In the genomic region with DNA sequence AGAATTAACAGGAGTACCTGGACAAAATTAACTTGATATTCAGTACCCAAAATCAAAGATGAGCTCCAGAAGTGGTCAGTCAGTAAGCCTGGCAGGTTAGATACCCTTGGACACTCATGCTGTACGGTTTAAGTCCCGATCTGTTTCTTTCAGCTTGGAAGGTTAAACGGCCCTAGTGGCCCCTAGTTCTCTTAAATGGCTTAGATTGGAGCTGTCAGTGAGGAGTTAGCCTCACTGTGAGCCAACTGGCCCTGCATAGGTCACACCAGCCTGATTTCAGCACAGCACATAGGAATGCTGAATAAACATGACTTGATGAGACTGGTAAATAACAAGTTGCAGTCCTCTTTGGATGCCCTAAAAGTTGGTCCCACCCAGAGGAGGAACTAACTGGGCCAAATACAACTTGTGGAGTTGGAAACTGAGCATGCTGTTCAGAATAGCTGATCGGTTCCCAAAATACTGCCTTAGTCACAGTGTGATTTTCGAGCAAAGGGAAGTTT, we compare ENCODE assay signal across 8 mouse cellular contexts. TPM values are rescaled to one million over a fixed set of nuclear protein-coding genes. Genes with fewer than 3 reads are reported as not detected.
DNase-seq lines count a peak whose midpoint lies in the region; ATAC-seq lines count a peak whose summit lies in the region.

No protein-coding gene starts in this region.

- H3K9ac ChIP-seq in forebrain, embryonic 12.5 days: peak overlapping the region; percentile 99
- peak overlapping the region; percentile 95 for H3K9ac ChIP-seq in kidney, embryonic 16.5 days (replicated peaks; ENCODE audit: low read length)
- peak overlapping the region; percentile 94 for H3K9ac ChIP-seq in midbrain, embryonic 15.5 days

- H3K4me2 ChIP-seq in forebrain, embryonic 12.5 days: peak overlapping the region; percentile 93
- H3K4me2 ChIP-seq in kidney, embryonic 16.5 days (replicated peaks; ENCODE audit: low read depth, low read length): peak overlapping the region; percentile 82
- H3K4me2 ChIP-seq in midbrain, embryonic 15.5 days: peak overlapping the region; percentile 89

- peak overlapping the region; percentile 99 for H3K4me3 ChIP-seq in forebrain, embryonic 12.5 days (replicated peaks)
- H3K4me3 ChIP-seq in kidney, embryonic 16.5 days (ENCODE audit: low read length): peak overlapping the region; percentile 95
- H3K4me3 ChIP-seq in midbrain, embryonic 15.5 days: peak overlapping the region; percentile 72

- no peaks in the 10 kb centered on the region for H3K27me3 ChIP-seq in forebrain, embryonic 12.5 days
- H3K27me3 ChIP-seq in kidney, embryonic 16.5 days (ENCODE audit: insufficient read depth, low read length): no peaks in the 10 kb centered on the region
- H3K27me3 ChIP-seq in midbrain, embryonic 15.5 days (replicated peaks): no peaks in the 10 kb centered on the region

- ATAC-seq in forebrain, embryonic 12.5 days (ENCODE audit: low FRiP score): no peak
- ATAC-seq in kidney, embryonic 16.5 days (ENCODE audit: low FRiP score, low TSS enrichment): no peak
- no peak for ATAC-seq in midbrain, embryonic 15.5 days (replicated peaks)
- ATAC-seq in cerebellum, adult (ENCODE audit: insufficient number of reproducible peaks, low FRiP score, low TSS enrichment): no peak

- 55% methylated on average over 5 of the region's 5 CpGs for WGBS in forebrain, embryonic 12.5 days
- 39% methylated on average over 5 of the region's 5 CpGs for WGBS in kidney, embryonic 16.5 days
- WGBS in midbrain, embryonic 15.5 days: 52% methylated on average over 5 of the region's 5 CpGs

- no peak overlapping the region for H3K27ac ChIP-seq in forebrain, embryonic 12.5 days
- 0 out of 2 replicates have a peak overlapping the region, but pooled peaks have one; percentile 2 for H3K27ac ChIP-seq in kidney, embryonic 16.5 days (ENCODE audit: low read length)
- no peak overlapping the region for H3K27ac ChIP-seq in midbrain, embryonic 15.5 days

- H3K36me3 ChIP-seq in forebrain, embryonic 12.5 days (replicated peaks): peaks cover 3% of the 10 kb centered on the region; the same call in 1 of the 2 replicates
- 0 out of 2 replicates have a peak, but pooled peaks cover 3% of the 10 kb centered on the region for H3K36me3 ChIP-seq in kidney, embryonic 16.5 days (ENCODE audit: insufficient read depth, low read length)
- H3K36me3 ChIP-seq in midbrain, embryonic 15.5 days (replicated peaks): 0 out of 2 replicates have a peak, but pooled peaks cover 2% of the 10 kb centered on the region

- peaks cover 25% of the 10 kb centered on the region for H3K4me1 ChIP-seq in forebrain, embryonic 12.5 days
- H3K4me1 ChIP-seq in kidney, embryonic 16.5 days (ENCODE audit: insufficient read depth, low read length): peaks cover 18% of the 10 kb centered on the region
- H3K4me1 ChIP-seq in midbrain, embryonic 15.5 days: peaks cover 28% of the 10 kb centered on the region

- DNase-seq in adrenal gland, postnatal 10 days: peak; percentile 12
- no peak for DNase-seq in adrenal gland, adult 8-10 months
- DNase-seq in CD4-positive helper T cell, adult 2 months (ENCODE audit: low read depth, low spot score): peak; percentile 13
- DNase-seq in embryo, embryonic 10 days (ENCODE audit: low spot score): no peak

- H3K9me3 ChIP-seq in forebrain, embryonic 12.5 days: no peaks in the 10 kb centered on the region
- no peaks in the 10 kb centered on the region for H3K9me3 ChIP-seq in kidney, embryonic 16.5 days (ENCODE audit: low read length)
- no peaks in the 10 kb centered on the region for H3K9me3 ChIP-seq in midbrain, embryonic 15.5 days

RNA-seq across cellular contexts. Expression of gene Ube2f, which starts 1.1 kb away (rescaled TPM):
- 10 to 100 TPM; 59.2 to 61.7 TPM for total RNA-seq in adrenal gland, postnatal 10 days (2021)
- 10 to 100 TPM; 57.7 to 87.7 (median 71.3) TPM for total RNA-seq in adrenal gland, adult 8-10 months (2022)
- 75.9 and 78.9 TPM in 2 replicates for polyA plus RNA-seq in forebrain, embryonic 12.5 days (2016; fragmentation: Nextera tagmentation; extraction: Ambion mirVana)
- polyA plus RNA-seq in kidney, embryonic 16.5 days (2015; fragmentation: Nextera tagmentation; extraction: Ambion mirVana): 71.7 and 74.9 TPM in 2 replicates
- 58.5 and 60.4 TPM in 2 replicates for polyA plus RNA-seq in midbrain, embryonic 15.5 days (2015; fragmentation: Nextera tagmentation; extraction: Ambion mirVana)

RNA-seq across cellular contexts. Expression of gene Scly, which starts 46.9 kb away (rescaled TPM):
- total RNA-seq in adrenal gland, postnatal 10 days (2021): 10 to 100 TPM; 22.8 to 23.4 TPM
- total RNA-seq in adrenal gland, adult 8-10 months (2022): 10 to 100 TPM; 31.4 to 42.7 (median 35.8) TPM
- polyA plus RNA-seq in forebrain, embryonic 12.5 days (2016; fragmentation: Nextera tagmentation; extraction: Ambion mirVana): 11.1 and 12.0 TPM in 2 replicates
- polyA plus RNA-seq in kidney, embryonic 16.5 days (2015; fragmentation: Nextera tagmentation; extraction: Ambion mirVana): 29.7 and 33.2 TPM in 2 replicates
- 12.6 and 12.7 TPM in 2 replicates for polyA plus RNA-seq in midbrain, embryonic 15.5 days (2015; fragmentation: Nextera tagmentation; extraction: Ambion mirVana)

Comparison
In these comparisons a context has a peak if more than half of its experiments do, and no peak if none do; other contexts are left out.
1. DNase-seq: peak in adrenal gland, postnatal 10 days (single experiment) and CD4-positive helper T cell, adult 2 months (single experiment); none in adrenal gland, adult 8-10 months (single experiment) and embryo, embryonic 10 days (single experiment).
2. Peak in every context shown above with its lines, with median percentiles within 50 percentile points of each other: H3K4me2 ChIP-seq, H3K4me3 ChIP-seq and H3K9ac ChIP-seq.